Mouse (Mus musculus) layer of hippocampus, adult 8-10 months (tissue): ENCODE measurements around the gene Tex44. TPM values are rescaled to one million over a fixed set of nuclear protein-coding genes. Genes with fewer than 3 reads are reported as not detected.
"Not testable (repeated sequence)": the region's sequence is repeated elsewhere in the genome, so short reads cannot be mapped to it uniquely, and the experiment has no call there.

Experiments
- DNase-seq, 2 experiments: peaks; one replicate each; pipeline ENCODE4 v3.0.0; 2022; ENCODE audit warnings: low spot score in 2 of 2
- total RNA-seq, 4 experiments: library from RNA; stranded (reverse); gene quantifications; 2 replicates each; pipeline ENCODE4 v1.2.4; 2022

Tex44 gene
- total RNA-seq, 4 experiments from 2014 or later, result not detected

GRCm38 (mm10) chr1:86443386-86444172 lies 17.4 kb downstream of the Tex44 start:
- DNase-seq, result no peak

- DNase-seq, result no peak
Measured at GRCm38 (mm10) chr1:86447596-86448171, 21.6 kb downstream of the Tex44 start.

- no peak for DNase-seq
Measured at GRCm38 (mm10) chr1:86448272-86448671, 22.1 kb downstream of the Tex44 start.

GRCm38 (mm10) chr1:86449966-86450365 lies 23.8 kb downstream of the Tex44 start:
- DNase-seq, result no peak

- DNase-seq, result no peak
Measured at GRCm38 (mm10) chr1:86452713-86453112, 26.6 kb downstream of the Tex44 start.

- no peak for DNase-seq
Measured at GRCm38 (mm10) chr1:86456892-86457581, 30.9 kb downstream of the Tex44 start.

GRCm38 (mm10) chr1:86459371-86459770 lies 33.2 kb downstream of the Tex44 start:
- no peak for DNase-seq

- no peak for DNase-seq
Measured at GRCm38 (mm10) chr1:86464223-86464874, 38.2 kb downstream of the Tex44 start.

GRCm38 (mm10) chr1:86464875-86465224 lies 38.7 kb downstream of the Tex44 start:
- DNase-seq, result no peak

GRCm38 (mm10) chr1:86467416-86467815 lies 41.3 kb downstream of the Tex44 start:
- DNase-seq, result no peak

GRCm38 (mm10) chr1:86469876-86470275 lies 43.7 kb downstream of the Tex44 start:
- DNase-seq, result no peak

- DNase-seq, result peak in 1 of 2 experiments; percentile 63
Measured at GRCm38 (mm10) chr1:86470519-86471181, 44.5 kb downstream of the Tex44 start.

- DNase-seq, result not testable (repeated sequence)
Measured at GRCm38 (mm10) chr1:86471504-86471961, 45.4 kb downstream of the Tex44 start.

GRCm38 (mm10) chr1:86472197-86472952 lies 46.2 kb downstream of the Tex44 start:
- no peak for DNase-seq

- DNase-seq, result no peak
Measured at GRCm38 (mm10) chr1:86473109-86473760, 47.1 kb downstream of the Tex44 start.

Other genes with a start within 250 kb of the Tex44 start
- gene B3gnt7, start 123.5 kb upstream of the Tex44 start, total RNA-seq, result 1 to 10 TPM in 2 of 4 experiments, under 1 TPM in 2; 0.63 to 2.1 (median 1.1) TPM
- 100 to 1,000 TPM; 138 to 171 (median 146) TPM for gene Ncl, start 66.9 kb upstream of the Tex44 start, total RNA-seq
- not detected for gene Nmur1, start 101 bp upstream of the Tex44 start, total RNA-seq
- 100 to 1,000 TPM; 420 to 464 (median 444) TPM for gene Ptma, start 100.4 kb downstream of the Tex44 start, total RNA-seq
- gene Pde6d, start 156.3 kb downstream of the Tex44 start, total RNA-seq, result 10 to 100 TPM; 47.4 to 55.5 (median 49.3) TPM
- gene Cops7b, start 156.6 kb downstream of the Tex44 start, total RNA-seq, result 10 to 100 TPM; 18.7 to 21.5 (median 19.8) TPM
- gene Nppc, start 244.2 kb downstream of the Tex44 start, total RNA-seq, result 1 to 10 TPM; 7.3 to 8.6 (median 7.9) TPM